Mouse (Mus musculus) urinary bladder, postnatal 10 days (tissue): Measurements from ENCODE around the gene Ddr2.

Experiments
- DNase-seq: peaks from one replicate; pipeline ENCODE4 v3.0.0; 2022; ENCODE audit warnings: low spot score

Ddr2 gene

GRCm38 (mm10) chr1:170110516-170111332, at the start of gene Ddr2:
Ddr2 (minus strand) TSS chr1:170110762.
- DNase-seq: no peak

DNA sequence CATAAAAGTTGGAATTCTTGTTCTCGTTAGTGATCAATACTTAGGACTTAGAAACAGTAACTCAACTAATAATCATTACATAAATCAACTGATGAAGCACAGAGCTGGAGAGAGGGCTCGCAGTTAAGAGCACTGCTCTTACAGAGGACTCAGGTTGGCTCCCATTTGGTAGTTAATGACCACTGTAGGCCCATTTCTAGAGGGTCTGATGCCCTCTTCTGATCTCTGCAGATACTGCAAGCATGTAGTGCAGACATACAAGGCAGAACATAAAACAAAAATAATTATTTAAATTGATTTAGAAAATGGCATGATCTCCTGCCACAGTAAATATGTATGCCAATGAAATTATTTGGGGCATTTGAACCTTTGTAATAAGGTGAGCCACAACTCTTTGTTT, 49.1 kb upstream of the Ddr2 start:
- DNase-seq: no peak

DNA sequence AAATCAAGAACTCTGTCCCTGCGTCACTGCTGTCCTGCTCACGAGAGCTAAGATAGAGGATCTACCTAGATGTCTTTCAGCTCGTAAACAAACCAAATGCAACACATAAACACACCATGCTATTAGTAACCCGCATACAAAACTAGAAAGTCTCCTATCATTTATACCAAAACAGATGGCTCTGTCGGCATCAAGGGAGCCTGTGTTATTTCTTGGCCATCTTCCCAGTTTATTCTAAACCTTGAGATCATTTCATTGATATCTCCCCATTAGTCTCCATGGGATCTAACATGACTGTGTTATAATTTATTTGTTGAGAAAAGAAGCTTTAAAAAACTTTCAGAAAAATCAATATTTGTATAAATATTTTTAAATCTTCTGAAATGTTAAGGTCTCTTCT, 45.2 kb upstream of the Ddr2 start:
- DNase-seq: no peak

DNA sequence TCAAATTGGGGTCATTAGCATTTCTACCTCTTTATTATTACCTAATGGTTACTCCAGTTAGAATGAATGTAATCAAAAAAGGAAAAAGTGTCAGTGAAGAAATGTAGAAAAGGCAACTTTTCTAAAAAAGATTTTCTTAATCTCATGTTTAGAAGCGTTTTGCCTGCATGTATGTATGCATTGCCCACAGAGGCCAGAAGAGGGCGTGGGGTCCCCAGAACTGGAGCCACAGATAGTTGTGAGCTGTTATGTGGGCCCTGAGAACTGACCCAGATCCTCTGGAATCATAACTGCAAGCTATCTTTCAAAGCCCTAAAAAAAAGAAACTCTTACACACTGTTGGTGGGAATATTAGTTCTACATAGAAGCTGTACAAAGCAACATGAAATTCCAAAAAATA, 44.7 kb upstream of the Ddr2 start:
- no peak for DNase-seq

DNA sequence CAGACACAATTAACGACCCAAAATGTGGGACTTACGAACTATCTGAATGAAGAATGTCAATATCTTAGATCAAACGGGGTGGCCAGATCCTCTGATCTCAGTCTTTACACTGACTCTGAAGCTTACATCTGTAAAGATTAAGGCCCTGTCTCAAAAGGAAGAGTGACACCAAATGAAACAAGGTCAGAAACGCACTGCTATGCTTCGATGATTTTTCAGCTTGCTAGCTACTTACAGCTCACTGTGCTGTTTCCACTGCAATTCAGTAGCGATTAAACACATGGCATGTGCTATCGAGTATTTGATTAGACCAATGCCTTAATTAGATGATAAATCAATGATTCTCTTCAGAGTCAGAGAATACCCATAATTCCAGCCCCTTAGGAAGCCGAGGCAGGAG, 43.4 kb upstream of the Ddr2 start:
- DNase-seq: no peak

DNA sequence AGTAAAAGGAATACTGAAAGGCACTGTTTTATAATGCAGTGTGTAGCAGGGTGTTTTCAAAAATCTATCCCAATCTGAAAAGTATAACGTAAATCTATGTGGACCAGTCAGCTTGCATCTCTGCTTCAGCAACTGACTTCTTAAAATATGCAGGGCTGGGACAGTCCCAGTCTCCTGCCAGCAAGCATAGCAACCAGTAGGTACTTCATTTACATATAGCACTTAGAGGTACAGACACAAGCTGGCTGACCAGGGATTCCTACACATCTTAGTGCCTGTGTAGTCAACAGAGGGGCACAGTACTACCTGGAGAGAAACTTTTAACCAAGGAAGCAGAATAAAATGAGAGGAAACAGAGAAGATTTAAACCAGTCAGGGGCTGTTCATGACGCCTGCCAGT, 42.0 kb upstream of the Ddr2 start:
- DNase-seq: no peak

- no peak for DNase-seq
Observed at GRCm38 (mm10) chr1:170150870-170151269, 40.3 kb upstream of the Ddr2 start.

- DNase-seq: no peak
Observed at GRCm38 (mm10) chr1:170149756-170150155, 39.2 kb upstream of the Ddr2 start.

GRCm38 (mm10) chr1:170148536-170148935, 38.0 kb upstream of the Ddr2 start:
- no peak for DNase-seq

GRCm38 (mm10) chr1:170147651-170148448, 37.3 kb upstream of the Ddr2 start:
- no peak for DNase-seq

GRCm38 (mm10) chr1:170145606-170146005, 35.0 kb upstream of the Ddr2 start:
- DNase-seq: no peak

- DNase-seq: no peak
Observed at GRCm38 (mm10) chr1:170142256-170142871, 31.8 kb upstream of the Ddr2 start.

- no peak for DNase-seq
Observed at GRCm38 (mm10) chr1:170141626-170142025, 31.1 kb upstream of the Ddr2 start.

- DNase-seq: peak; percentile 18
Observed at GRCm38 (mm10) chr1:170136351-170137009, 25.9 kb upstream of the Ddr2 start.

- DNase-seq: no peak
Observed at GRCm38 (mm10) chr1:170134264-170134663, 23.7 kb upstream of the Ddr2 start.

- no peak for DNase-seq
Observed at GRCm38 (mm10) chr1:170130962-170131361, 20.4 kb upstream of the Ddr2 start.

GRCm38 (mm10) chr1:170124644-170125043, 14.1 kb upstream of the Ddr2 start:
- DNase-seq: no peak

DNA sequence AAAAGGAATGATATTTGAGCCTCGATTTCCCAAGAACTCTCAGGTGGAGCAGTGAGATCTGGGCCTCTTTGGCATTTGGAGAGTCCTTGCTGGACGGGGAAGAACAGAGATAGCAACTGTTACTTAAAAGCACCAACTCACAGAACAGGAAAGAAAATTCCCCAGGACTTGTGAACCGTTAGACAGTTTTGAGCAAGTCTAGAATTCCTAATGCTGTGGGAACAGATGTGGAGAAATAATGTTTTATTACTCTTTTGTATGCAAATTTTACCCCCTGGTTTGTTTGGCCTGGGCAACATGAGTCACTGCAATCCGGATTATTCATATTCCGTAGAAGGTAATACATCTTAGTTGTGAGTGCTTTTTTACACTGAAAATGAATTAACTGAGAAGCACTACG, 3.1 kb upstream of the Ddr2 start:
- DNase-seq: no peak

GRCm38 (mm10) chr1:170112261-170112660, 1.7 kb upstream of the Ddr2 start:
- DNase-seq: no peak

DNA sequence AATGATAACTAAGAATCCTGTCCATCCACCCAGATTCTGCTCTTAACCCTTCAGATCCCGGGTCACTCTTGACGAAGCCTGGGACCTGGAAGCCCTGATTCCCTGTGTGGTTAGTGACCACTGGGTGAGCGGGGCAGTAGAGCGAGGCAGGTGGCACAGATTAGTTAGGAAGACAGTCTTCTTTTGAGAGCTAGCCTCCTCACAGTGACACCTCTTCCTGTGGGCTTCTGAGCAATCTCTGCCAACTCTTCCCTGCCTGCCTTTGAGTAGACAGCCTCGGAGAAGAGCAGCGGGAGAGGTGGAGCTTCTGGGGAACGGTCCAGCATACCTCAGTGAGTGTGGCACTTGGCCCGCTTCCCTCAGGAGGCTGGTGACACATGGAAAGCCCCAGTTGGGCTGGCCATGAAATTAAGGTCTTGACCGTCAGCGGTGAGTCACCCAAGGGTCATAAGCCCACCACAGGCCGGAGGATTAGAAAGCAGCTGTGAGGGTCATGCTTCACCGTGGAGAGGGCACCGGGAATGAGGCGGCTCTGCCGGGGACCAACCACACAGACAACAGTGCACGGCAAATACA, 1.2 kb upstream of the Ddr2 start:
- no peak for DNase-seq

DNA sequence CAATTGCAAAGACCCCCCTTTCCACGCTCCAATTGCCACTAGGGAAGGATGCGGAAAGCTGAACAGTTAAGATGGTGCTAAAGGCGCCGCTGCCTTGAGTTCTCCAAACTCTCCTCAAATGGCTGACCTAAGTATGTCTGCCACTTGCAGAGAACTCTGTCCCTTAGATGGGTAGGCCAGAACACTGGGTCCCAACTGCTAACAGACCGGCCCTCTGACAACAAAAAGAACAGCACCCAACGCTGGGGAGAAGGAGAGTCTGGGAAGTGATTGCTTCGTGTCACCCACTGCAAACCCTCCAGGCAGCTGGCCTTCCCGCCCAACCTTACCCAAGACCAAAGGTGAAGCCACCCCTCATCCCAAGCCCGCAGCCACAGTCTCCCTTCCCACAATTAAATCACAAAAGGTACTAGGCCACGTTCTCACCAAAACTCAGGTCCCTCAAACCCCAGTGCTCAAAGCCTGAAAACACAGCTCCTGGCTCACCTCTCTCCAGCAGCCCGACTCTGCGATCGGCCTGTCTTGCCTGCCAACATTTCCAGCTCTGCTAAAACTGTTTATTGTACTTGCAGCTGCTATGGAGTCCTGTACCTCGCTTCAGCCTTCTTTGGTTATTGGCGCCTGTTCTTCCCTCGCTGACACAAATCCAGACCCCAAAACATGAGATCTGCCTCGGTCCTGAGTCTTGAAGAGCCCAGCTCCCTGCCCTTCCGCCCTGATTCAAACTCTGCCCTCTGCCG, 616 bp downstream of the Ddr2 start:
- no peak for DNase-seq
